Mouse (Mus musculus): ENCODE data around the gene Hbs1l.

DNA sequence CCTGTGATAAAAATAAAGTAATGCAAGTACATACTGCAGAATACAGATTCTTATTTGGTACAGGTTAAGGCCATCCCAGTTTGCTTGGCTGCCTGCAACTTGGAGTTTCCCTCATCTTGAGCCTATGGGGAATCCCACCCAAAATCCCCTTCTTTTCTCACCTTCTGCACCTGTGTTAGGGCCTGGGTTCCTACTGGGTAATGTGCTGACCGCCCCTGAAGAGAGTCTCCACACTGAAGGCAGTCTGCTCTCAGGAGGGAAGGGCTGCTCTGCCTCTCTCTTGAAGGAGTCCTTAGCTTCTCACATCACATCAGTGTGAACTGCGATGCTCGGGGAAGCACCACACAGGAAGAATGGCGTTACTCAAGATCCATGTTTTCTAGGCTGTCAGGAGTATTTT is 70.1 kb downstream of the Hbs1l start:
- no peak for TF ChIP-seq CTCF (IDR thresholded peaks at IDR 0.05; ENCODE audit: control insufficient read depth, insufficient read depth, low read length)
- no peak for TF ChIP-seq POLR2A (IDR thresholded peaks at IDR 0.05; ENCODE audit: borderline replicate concordance, control insufficient read depth, low read depth, low read length)

Data from bone marrow, adult 2 months (tissue).